Comparison of ENCODE assay signal across 8 mouse cellular contexts in genomic region chr17:83862134-83862881, GRCm38 (mm10). TPM values are rescaled to one million over a fixed set of nuclear protein-coding genes. Genes with fewer than 3 reads are reported as not detected.
DNase-seq lines count a peak whose midpoint lies in the region; ATAC-seq and TF ChIP-seq lines count a peak whose summit lies in the region.

No protein-coding gene starts in this region.

- peaks cover 17% of the 10 kb centered on the region for H3K4me1 ChIP-seq in embryonic facial prominence, embryonic 10.5 days
- H3K4me1 ChIP-seq in kidney, embryonic 16.5 days (ENCODE audit: insufficient read depth, low read length): peaks cover 9% of the 10 kb centered on the region; the same call in 1 of the 2 replicates
- peaks cover 24% of the 10 kb centered on the region for H3K4me1 ChIP-seq in liver, embryonic 16.5 days (ENCODE audit: control insufficient read depth, low read depth, low read length)
- peaks cover 7% of the 10 kb centered on the region; the same call in 1 of the 2 replicates for H3K4me1 ChIP-seq in neural tube, embryonic 12.5 days
- no peaks in the 10 kb centered on the region for H3K4me1 ChIP-seq in stomach, postnatal 0 days (replicated peaks; ENCODE audit: control insufficient read depth, insufficient read depth)

- peaks cover 23% of the 10 kb centered on the region for H3K27me3 ChIP-seq in embryonic facial prominence, embryonic 10.5 days (replicated peaks; ENCODE audit: low read depth, poor library complexity, severe bottlenecking)
- H3K27me3 ChIP-seq in kidney, embryonic 16.5 days (ENCODE audit: insufficient read depth, low read length): no peaks in the 10 kb centered on the region
- H3K27me3 ChIP-seq in liver, embryonic 16.5 days (ENCODE audit: control insufficient read depth, insufficient read depth, low read depth, low read length): peaks cover 4% of the 10 kb centered on the region; the same call in 1 of the 2 replicates
- 0 out of 2 replicates have a peak, but pooled peaks cover 3% of the 10 kb centered on the region for H3K27me3 ChIP-seq in neural tube, embryonic 12.5 days (replicated peaks)
- H3K27me3 ChIP-seq in stomach, postnatal 0 days (ENCODE audit: control insufficient read depth, insufficient read depth, low read length): no peaks in the 10 kb centered on the region

- peak overlapping the region; percentile 94 for H3K27ac ChIP-seq in embryonic facial prominence, embryonic 10.5 days (replicated peaks)
- H3K27ac ChIP-seq in kidney, embryonic 16.5 days (ENCODE audit: low read length): peak overlapping the region; percentile 94
- H3K27ac ChIP-seq in liver, embryonic 16.5 days (ENCODE audit: low read length): peak overlapping the region; percentile 42
- H3K27ac ChIP-seq in neural tube, embryonic 12.5 days: peak overlapping the region; percentile 42; the same call in 1 of the 2 replicates
- H3K27ac ChIP-seq in stomach, postnatal 0 days (replicated peaks): peak overlapping the region; percentile 91

- no peaks in the 10 kb centered on the region for H3K36me3 ChIP-seq in embryonic facial prominence, embryonic 10.5 days (replicated peaks)
- H3K36me3 ChIP-seq in kidney, embryonic 16.5 days (ENCODE audit: insufficient read depth, low read length): no peaks in the 10 kb centered on the region
- H3K36me3 ChIP-seq in liver, embryonic 16.5 days (ENCODE audit: control insufficient read depth, insufficient read depth): no peaks in the 10 kb centered on the region
- no peaks in the 10 kb centered on the region for H3K36me3 ChIP-seq in neural tube, embryonic 12.5 days
- H3K36me3 ChIP-seq in stomach, postnatal 0 days (ENCODE audit: control insufficient read depth, insufficient read depth, low read length): no peaks in the 10 kb centered on the region

- DNase-seq in 3T3-L1 (ENCODE audit: low read depth, low spot score) (peak; percentile 60), R1 (ENCODE audit: low read depth, low spot score) (peak; percentile 94)
- peak; percentile 80 for DNase-seq in embryonic facial prominence, embryonic 10.5 days (ENCODE audit: low spot score)
- DNase-seq in heart, adult 9 months (ENCODE audit: low spot score in 2 of 2): peak; percentile 71 to 73
- DNase-seq in stomach, postnatal 0 days (ENCODE audit: low spot score): peak; percentile 71

- peak; percentile 71 for ATAC-seq in kidney, embryonic 16.5 days (ENCODE audit: low FRiP score, low TSS enrichment)
- ATAC-seq in liver, embryonic 16.5 days (ENCODE audit: low read depth): peak; percentile 35
- peak; percentile 87 for ATAC-seq in neural tube, embryonic 12.5 days (ENCODE audit: low FRiP score, low read depth)
- ATAC-seq in stomach, postnatal 0 days (ENCODE audit: low FRiP score, low TSS enrichment): peak; percentile 75

- H3K9ac ChIP-seq in kidney, embryonic 16.5 days (replicated peaks; ENCODE audit: low read length): peak overlapping the region; percentile 91
- H3K9ac ChIP-seq in liver, embryonic 16.5 days (ENCODE audit: low read depth, low read length): peak overlapping the region; percentile 55
- peak overlapping the region; percentile 60 for H3K9ac ChIP-seq in neural tube, embryonic 12.5 days
- H3K9ac ChIP-seq in stomach, postnatal 0 days (ENCODE audit: low read length): peak overlapping the region; percentile 83

- under 1% methylated on average over 27 of the region's 27 CpGs for WGBS in embryonic facial prominence, embryonic 10.5 days
- under 1% methylated on average over 24 of the region's 27 CpGs for WGBS in kidney, embryonic 16.5 days
- WGBS in liver, embryonic 16.5 days (ENCODE audit: insufficient replicate concordance): 1% methylated on average over 24 of the region's 27 CpGs
- under 1% methylated on average over 27 of the region's 27 CpGs for WGBS in neural tube, embryonic 12.5 days
- WGBS in stomach, postnatal 0 days: under 1% methylated on average over 27 of the region's 27 CpGs

- no peaks in the 10 kb centered on the region for H3K9me3 ChIP-seq in embryonic facial prominence, embryonic 10.5 days
- no peaks in the 10 kb centered on the region for H3K9me3 ChIP-seq in kidney, embryonic 16.5 days (ENCODE audit: low read length)
- no peaks in the 10 kb centered on the region for H3K9me3 ChIP-seq in liver, embryonic 16.5 days (replicated peaks; ENCODE audit: control insufficient read depth, low read length)
- no peaks in the 10 kb centered on the region for H3K9me3 ChIP-seq in neural tube, embryonic 12.5 days
- H3K9me3 ChIP-seq in stomach, postnatal 0 days (ENCODE audit: control insufficient read depth, low read length): no peaks in the 10 kb centered on the region

- H3K4me3 ChIP-seq in embryonic facial prominence, embryonic 10.5 days: peak overlapping the region; percentile 82
- peak overlapping the region; percentile 81 for H3K4me3 ChIP-seq in kidney, embryonic 16.5 days (ENCODE audit: low read length)
- H3K4me3 ChIP-seq in liver, embryonic 16.5 days (ENCODE audit: low read depth, low read length): peak overlapping the region; percentile 85
- H3K4me3 ChIP-seq in neural tube, embryonic 12.5 days: peak overlapping the region; percentile 78
- H3K4me3 ChIP-seq in stomach, postnatal 0 days (ENCODE audit: low read depth, low read length): peak overlapping the region; percentile 73

- peak overlapping the region; percentile 72 for H3K4me2 ChIP-seq in kidney, embryonic 16.5 days (replicated peaks; ENCODE audit: low read depth, low read length)
- peak overlapping the region; percentile 86 for H3K4me2 ChIP-seq in liver, embryonic 16.5 days (ENCODE audit: low read depth, low read length)
- peak overlapping the region; percentile 69 for H3K4me2 ChIP-seq in neural tube, embryonic 12.5 days (replicated peaks)
- peak overlapping the region; percentile 77 for H3K4me2 ChIP-seq in stomach, postnatal 0 days (replicated peaks; ENCODE audit: low read depth)

- no peak for TF ChIP-seq EP300 in stomach, postnatal 0 days (optimal IDR thresholded peaks at IDR 0.05)

- TF ChIP-seq CTCF in stomach, postnatal 0 days (IDR thresholded peaks at IDR 0.05; ENCODE audit: low read depth): no peak

RNA-seq across cellular contexts. Expression of gene Haao, which starts 14.5 kb away (rescaled TPM):
- polyA plus RNA-seq in embryonic facial prominence, embryonic 10.5 days (2016; fragmentation: Nextera tagmentation; extraction: Ambion mirVana): not detected in 2 replicates
- polyA plus RNA-seq in kidney, embryonic 16.5 days (2015; fragmentation: Nextera tagmentation; extraction: Ambion mirVana): 2.9 and 3.4 TPM in 2 replicates
- polyA plus RNA-seq in liver, embryonic 16.5 days (2015; fragmentation: Nextera tagmentation; extraction: Ambion mirVana): 77.1 and 88.0 TPM in 2 replicates
- not detected in 2 replicates for polyA plus RNA-seq in neural tube, embryonic 12.5 days (2016; fragmentation: Nextera tagmentation; extraction: Ambion mirVana)
- polyA plus RNA-seq in stomach, postnatal 0 days (2015; fragmentation: Nextera tagmentation; extraction: Ambion mirVana): 0.13 and 0.36 TPM in 2 replicates

Comparison
In these comparisons a context has a peak if more than half of its experiments do, and no peak if none do; other contexts are left out.
1. Peak in every context shown above with its lines: DNase-seq, ATAC-seq, H3K4me3 ChIP-seq and H3K27ac ChIP-seq.
2. H3K27ac ChIP-seq: peak in every context shown above with its lines; median percentile 94 in embryonic facial prominence, embryonic 10.5 days; 94 in kidney, embryonic 16.5 days; 91 in stomach, postnatal 0 days; 42 in liver, embryonic 16.5 days; 42 in neural tube, embryonic 12.5 days.
3. ATAC-seq: peak in every context shown above with its lines; median percentile 87 in neural tube, embryonic 12.5 days; 75 in stomach, postnatal 0 days; 71 in kidney, embryonic 16.5 days; 35 in liver, embryonic 16.5 days.
4. RNA of gene Haao, which starts 14.5 kb away (polyA plus RNA-seq): 77.1 to 88.0 TPM in liver, embryonic 16.5 days; 2.9 to 3.4 TPM in kidney, embryonic 16.5 days, 0.13 to 0.36 TPM in stomach, postnatal 0 days, not detected in neural tube, embryonic 12.5 days and not detected in embryonic facial prominence, embryonic 10.5 days; every median in the first group is over 10 times any median in the second.